9 mouse cellular contexts compared by ENCODE assay signal in the genomic region with DNA sequence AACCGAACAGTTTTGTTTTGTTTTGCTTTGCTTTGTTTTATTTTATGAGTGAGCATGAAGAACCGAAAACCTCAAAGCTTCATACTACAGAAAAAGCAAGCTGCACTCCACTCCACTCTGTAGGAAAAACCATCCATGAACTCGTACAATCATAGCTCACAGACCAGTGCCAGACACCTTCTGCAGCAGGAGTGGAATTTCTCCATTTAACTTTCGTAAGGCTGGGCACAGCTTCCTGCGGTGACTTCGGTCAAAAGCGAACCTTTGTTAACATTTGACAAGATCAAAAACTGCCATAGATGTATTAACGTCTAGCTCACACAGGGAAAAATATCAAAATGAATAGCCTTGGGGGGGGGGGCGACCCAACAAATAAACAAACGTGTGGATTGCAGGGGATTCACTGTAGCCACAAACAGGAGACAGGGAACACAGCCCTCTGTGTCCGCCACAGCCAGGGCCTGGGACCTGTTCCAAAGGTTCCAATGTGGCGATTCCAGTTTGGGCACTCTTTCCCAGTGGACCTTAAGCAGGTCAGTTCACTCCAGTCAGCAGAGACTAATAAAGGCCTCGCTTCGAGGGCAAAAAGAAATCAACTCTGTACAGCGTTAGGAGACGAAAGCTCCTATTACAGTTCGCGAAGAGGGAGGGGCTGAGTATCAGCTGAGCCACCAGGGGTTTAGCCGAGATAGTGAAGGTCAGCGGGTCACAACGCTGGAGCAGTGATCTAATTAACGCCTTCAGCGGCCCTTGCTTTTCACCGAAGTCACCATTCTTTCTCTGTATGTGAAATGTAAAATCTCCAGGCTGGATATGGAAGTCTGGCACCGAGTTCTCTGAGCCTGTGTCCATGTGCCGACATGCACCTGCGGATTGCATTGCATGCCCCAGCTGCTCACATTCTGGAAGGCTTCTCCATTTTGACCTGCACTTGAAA.
DNase-seq lines count a peak whose midpoint lies in the region; ATAC-seq lines count a peak whose summit lies in the region.
"Had no signal": no experiment of that assay in that cellular context is flagged by ENCODE, and none has a peak within 500 bp of the region (broad histone marks: within the 10 kb centered on the region; RNA-seq: fewer than 3 reads in every experiment).

No protein-coding gene starts in this region.

- peaks cover 14% of the 10 kb centered on the region for H3K4me1 ChIP-seq in forebrain, embryonic 15.5 days
- peaks cover 16% of the 10 kb centered on the region for H3K4me1 ChIP-seq in hindbrain, embryonic 13.5 days (replicated peaks)
- H3K4me1 ChIP-seq in limb, embryonic 11.5 days (ENCODE audit: control insufficient read depth, insufficient read depth, low read length): peaks cover 13% of the 10 kb centered on the region
- peaks cover 20% of the 10 kb centered on the region for H3K4me1 ChIP-seq in midbrain, embryonic 10.5 days

- H3K36me3 ChIP-seq in forebrain, embryonic 15.5 days: no peaks in the 10 kb centered on the region
- H3K36me3 ChIP-seq in hindbrain, embryonic 13.5 days: no peaks in the 10 kb centered on the region
- no peaks in the 10 kb centered on the region for H3K36me3 ChIP-seq in limb, embryonic 11.5 days (ENCODE audit: control insufficient read depth, insufficient read depth, low read length)
- no peaks in the 10 kb centered on the region for H3K36me3 ChIP-seq in midbrain, embryonic 10.5 days

- ATAC-seq in forebrain, embryonic 15.5 days (replicated peaks): 0 out of 2 replicates have a peak, but pooled peaks have one; percentile 29
- no peak; the same call in 1 of the 2 replicates for ATAC-seq in hindbrain, embryonic 13.5 days (ENCODE audit: low FRiP score)
- ATAC-seq in limb, embryonic 11.5 days (ENCODE audit: insufficient number of reproducible peaks, low FRiP score, low TSS enrichment, low read depth): 0 out of 2 replicates have a peak, but pooled peaks have one; percentile 53

- H3K9me3 ChIP-seq in forebrain, embryonic 15.5 days: no peaks in the 10 kb centered on the region
- no peaks in the 10 kb centered on the region for H3K9me3 ChIP-seq in hindbrain, embryonic 13.5 days
- H3K9me3 ChIP-seq in limb, embryonic 11.5 days (ENCODE audit: control insufficient read depth, low read length): no peaks in the 10 kb centered on the region
- no peaks in the 10 kb centered on the region for H3K9me3 ChIP-seq in midbrain, embryonic 10.5 days (replicated peaks)

- H3K27me3 ChIP-seq in forebrain, embryonic 15.5 days: no peaks in the 10 kb centered on the region
- no peaks in the 10 kb centered on the region for H3K27me3 ChIP-seq in hindbrain, embryonic 13.5 days
- H3K27me3 ChIP-seq in limb, embryonic 11.5 days (ENCODE audit: control insufficient read depth, insufficient read depth, low read length): no peaks in the 10 kb centered on the region
- H3K27me3 ChIP-seq in midbrain, embryonic 10.5 days (ENCODE audit: low read depth, poor library complexity, severe bottlenecking): no peaks in the 10 kb centered on the region

- H3K9ac ChIP-seq in forebrain, embryonic 15.5 days (replicated peaks): no peak overlapping the region
- peak overlapping the region; percentile 43; the same call in 1 of the 2 replicates for H3K9ac ChIP-seq in hindbrain, embryonic 13.5 days
- no peak overlapping the region for H3K9ac ChIP-seq in limb, embryonic 11.5 days (ENCODE audit: low read length)

- H3K27ac ChIP-seq in forebrain, embryonic 15.5 days (replicated peaks): no peak overlapping the region
- H3K27ac ChIP-seq in hindbrain, embryonic 13.5 days: no peak overlapping the region
- H3K27ac ChIP-seq in limb, embryonic 11.5 days (replicated peaks; ENCODE audit: low read depth, low read length): no peak overlapping the region
- peak overlapping the region; percentile 65; the same call in 1 of the 2 replicates for H3K27ac ChIP-seq in midbrain, embryonic 10.5 days (replicated peaks)
- H3K27ac ChIP-seq: macrophage had no signal

- peak; percentile 43 for DNase-seq in ES-CJ7 (ENCODE audit: low read depth, low spot score)
- peak; percentile 33 for DNase-seq in cerebellum, adult 11-12 months
- peak; percentile 48 for DNase-seq in limb, embryonic 11.5 days (ENCODE audit: low spot score)
- peak; percentile 28 for DNase-seq in midbrain, embryonic 10.5 days (ENCODE audit: low spot score)
- DNase-seq in testis, postnatal 14 days (ENCODE audit: low spot score): peak; percentile 29
- no peak for DNase-seq in T-cell, adult 2 months (ENCODE audit: low spot score)

- peak overlapping the region; percentile 28; the same call in 1 of the 2 replicates for H3K4me2 ChIP-seq in forebrain, embryonic 15.5 days (replicated peaks)
- H3K4me2 ChIP-seq in hindbrain, embryonic 13.5 days: peak overlapping the region; percentile 34
- peak overlapping the region; percentile 37; the same call in 1 of the 2 replicates for H3K4me2 ChIP-seq in limb, embryonic 11.5 days (ENCODE audit: low read depth, severe bottlenecking)

- H3K4me3 ChIP-seq in forebrain, embryonic 15.5 days: no peak overlapping the region
- no peak overlapping the region for H3K4me3 ChIP-seq in hindbrain, embryonic 13.5 days
- H3K4me3 ChIP-seq in limb, embryonic 11.5 days (ENCODE audit: low read depth, low read length): no peak overlapping the region
- peak overlapping the region; percentile 34 for H3K4me3 ChIP-seq in midbrain, embryonic 10.5 days

- 15% methylated on average over 27 of the region's 27 CpGs for WGBS in forebrain, embryonic 15.5 days
- 16% methylated on average over 27 of the region's 27 CpGs for WGBS in hindbrain, embryonic 13.5 days
- WGBS in limb, embryonic 11.5 days: 16% methylated on average over 27 of the region's 27 CpGs
- WGBS in midbrain, embryonic 10.5 days: 21% methylated on average over 27 of the region's 27 CpGs
